Mouse (Mus musculus) left cerebral cortex, adult 8-10 months (tissue): Measurements from ENCODE around the gene Gm43951. TPM values are rescaled to one million over a fixed set of nuclear protein-coding genes. Genes with fewer than 3 reads are reported as not detected.
"Not testable (repeated sequence)": the region's sequence is repeated elsewhere in the genome, so short reads cannot be mapped to it uniquely, and the experiment has no call there.

Experiments used
- DNase-seq, 2 experiments: peaks; one replicate each; pipeline ENCODE4 v3.0.0; 2022; ENCODE audit warnings: low spot score in 2 of 2
- total RNA-seq, 4 experiments: library from RNA; stranded (reverse); gene quantifications; 2 replicates each; pipeline ENCODE4 v1.2.4; 2022

The Gm43951 gene
- total RNA-seq, 4 experiments from 2014 or later, result 8.3 to 12.7 (median 10.1) TPM

GRCm38 (mm10) chr11:72205256-72205655 lies 1.4 kb downstream of the Gm43951 start:
- no peak for DNase-seq

GRCm38 (mm10) chr11:72203440-72203839 lies 3.2 kb downstream of the Gm43951 start:
- DNase-seq, result no peak

GRCm38 (mm10) chr11:72196506-72196905 lies 10.1 kb downstream of the Gm43951 start:
- DNase-seq, result no peak

GRCm38 (mm10) chr11:72194259-72194658 lies 12.4 kb downstream of the Gm43951 start:
- DNase-seq, result no peak

GRCm38 (mm10) chr11:72190857-72191256 lies 15.8 kb downstream of the Gm43951 start:
- no peak for DNase-seq

GRCm38 (mm10) chr11:72184252-72184651 lies 22.4 kb downstream of the Gm43951 start:
- DNase-seq, result no peak

- no peak for DNase-seq
Measured at GRCm38 (mm10) chr11:72181136-72181535, 25.5 kb downstream of the Gm43951 start.

GRCm38 (mm10) chr11:72180556-72180955 lies 26.1 kb downstream of the Gm43951 start:
- DNase-seq, result no peak

- no peak for DNase-seq
Measured at GRCm38 (mm10) chr11:72176553-72176952, 30.1 kb downstream of the Gm43951 start.

GRCm38 (mm10) chr11:72175966-72176365 lies 30.7 kb downstream of the Gm43951 start:
- no peak for DNase-seq

- no peak for DNase-seq
Measured at GRCm38 (mm10) chr11:72174721-72175120, 31.9 kb downstream of the Gm43951 start.

- DNase-seq, result no peak
Measured at GRCm38 (mm10) chr11:72173506-72173905, 33.1 kb downstream of the Gm43951 start.

GRCm38 (mm10) chr11:72171906-72172305 lies 34.7 kb downstream of the Gm43951 start:
- DNase-seq, result not testable (repeated sequence)

- DNase-seq, result no peak
Measured at GRCm38 (mm10) chr11:72169871-72170270, 36.8 kb downstream of the Gm43951 start.

- DNase-seq, result no peak
Measured at GRCm38 (mm10) chr11:72163198-72163597, 43.4 kb downstream of the Gm43951 start.

GRCm38 (mm10) chr11:72156624-72157023 lies 50.0 kb downstream of the Gm43951 start:
- DNase-seq, result no peak

- no peak for DNase-seq
Measured at GRCm38 (mm10) chr11:72155981-72156428, 50.6 kb downstream of the Gm43951 start.

- DNase-seq, result peak in 1 of 2 experiments; percentile 67
Measured at GRCm38 (mm10) chr11:72155186-72155980, 51.3 kb downstream of the Gm43951 start.

Other genes starting within 250 kb of the Gm43951 start
- under 1 TPM in 1 of 4 experiments, not detected in 3; 0.14 TPM for gene Aipl1, start 169.3 kb downstream of the Gm43951 start, total RNA-seq
- gene Pimreg, start 164.8 kb downstream of the Gm43951 start, total RNA-seq, result 1 to 10 TPM in 2 of 4 experiments, under 1 TPM in 2; 0.23 to 2.0 (median 0.98) TPM
- 10 to 100 TPM; 67.0 to 79.6 (median 74.5) TPM for gene Pitpnm3, start 71.1 kb downstream of the Gm43951 start, total RNA-seq
- 10 to 100 TPM; 23.7 to 35.2 (median 28.0) TPM for gene 4933427D14Rik, start 619 bp upstream of the Gm43951 start, total RNA-seq
- 10 to 100 TPM; 24.9 to 37.3 (median 30.2) TPM for gene Txndc17, start 707 bp upstream of the Gm43951 start, total RNA-seq
- 10 to 100 TPM; 14.4 to 17.8 (median 15.2) TPM for gene Med31, start 8.8 kb upstream of the Gm43951 start, total RNA-seq
- 10 to 100 TPM; 15.6 to 18.8 (median 17.2) TPM for gene Slc13a5, start 60.4 kb upstream of the Gm43951 start, total RNA-seq
- 10 to 100 TPM in 2 of 4 experiments, 1 to 10 TPM in 2; 5.6 to 11.8 (median 10.1) TPM for gene Xaf1, start 94.8 kb upstream of the Gm43951 start, total RNA-seq
- gene Fbxo39, start 107.6 kb upstream of the Gm43951 start, total RNA-seq, result not detected
- 1 to 10 TPM; 1.3 to 3.5 (median 2.5) TPM for gene Tekt1, start 155.6 kb upstream of the Gm43951 start, total RNA-seq
- gene Smtnl2, start 204.9 kb upstream of the Gm43951 start, total RNA-seq, result 1 to 10 TPM in 2 of 4 experiments, under 1 TPM in 2; 0.89 to 2.9 (median 1.1) TPM
- gene Ggt6, start 228.7 kb upstream of the Gm43951 start, total RNA-seq, result under 1 TPM in 1 of 4 experiments, not detected in 3; 0.23 TPM
- 10 to 100 TPM; 48.1 to 54.6 (median 51.3) TPM for gene Mybbp1a, start 234.5 kb upstream of the Gm43951 start, total RNA-seq